31 mouse cellular contexts compared by ENCODE assay signal in genomic region chrX:98300685-98301084, GRCm38 (mm10).
DNase-seq lines count a peak whose midpoint lies in the region; ATAC-seq and TF ChIP-seq lines count a peak whose summit lies in the region.
"Had no signal": no experiment of that assay in that cellular context is flagged by ENCODE, and none has a peak within 500 bp of the region (broad histone marks: within the 10 kb centered on the region; RNA-seq: fewer than 3 reads in every experiment).

No protein-coding gene starts in this region.

- ATAC-seq in forebrain, embryonic 14.5 days, result no peak
- no peak for ATAC-seq in forebrain, embryonic 15.5 days (replicated peaks)
- no peak for ATAC-seq in midbrain, postnatal 0 days (ENCODE audit: low FRiP score)
- ATAC-seq in hindbrain, postnatal 0 days, result peak; percentile 47
- ATAC-seq: forebrain, postnatal 0 days; intestine, embryonic 15.5 days; lung, postnatal 0 days; Patski had no signal

- H3K9ac ChIP-seq in forebrain, embryonic 14.5 days (ENCODE audit: low read length), result no peak overlapping the region
- no peak overlapping the region for H3K9ac ChIP-seq in forebrain, embryonic 15.5 days (replicated peaks)
- no peak overlapping the region for H3K9ac ChIP-seq in midbrain, postnatal 0 days (replicated peaks; ENCODE audit: low read length, poor library complexity, severe bottlenecking)
- H3K9ac ChIP-seq in hindbrain, postnatal 0 days (replicated peaks; ENCODE audit: low read length), result no peak overlapping the region
- H3K9ac ChIP-seq: embryonic facial prominence, embryonic 13.5 days; forebrain, postnatal 0 days; hindbrain, embryonic 15.5 days; intestine, embryonic 15.5 days; limb, embryonic 15.5 days; liver, embryonic 13.5 days had no signal

- no peak for TF ChIP-seq CTCF in midbrain, postnatal 0 days (IDR thresholded peaks at IDR 0.05)
- no peak for TF ChIP-seq CTCF in hindbrain, postnatal 0 days (IDR thresholded peaks at IDR 0.05; ENCODE audit: low read depth)

- WGBS in forebrain, embryonic 14.5 days, result 53% methylated on average over 4 of the region's 4 CpGs
- WGBS in forebrain, embryonic 15.5 days, result 52% methylated on average over 4 of the region's 4 CpGs
- WGBS in midbrain, postnatal 0 days, result 33% methylated on average over 4 of the region's 4 CpGs
- 44% methylated on average over 4 of the region's 4 CpGs for WGBS in midbrain, embryonic 10.5 days
- 55% methylated on average over 4 of the region's 4 CpGs for WGBS in hindbrain, postnatal 0 days

- no peak overlapping the region for H3K4me2 ChIP-seq in forebrain, embryonic 14.5 days (ENCODE audit: low read length)
- H3K4me2 ChIP-seq in forebrain, embryonic 15.5 days (replicated peaks), result no peak overlapping the region
- no peak overlapping the region for H3K4me2 ChIP-seq in midbrain, postnatal 0 days (ENCODE audit: low read depth, low read length, poor library complexity, severe bottlenecking)
- no peak overlapping the region for H3K4me2 ChIP-seq in hindbrain, postnatal 0 days (ENCODE audit: low read depth, low read length)
- H3K4me2 ChIP-seq: embryonic facial prominence, embryonic 13.5 days; hindbrain, embryonic 15.5 days; intestine, embryonic 15.5 days; limb, embryonic 15.5 days; liver, embryonic 13.5 days had no signal

- no peaks in the 10 kb centered on the region for H3K4me1 ChIP-seq in forebrain, embryonic 14.5 days (ENCODE audit: control insufficient read depth, insufficient read depth, low read length)
- no peaks in the 10 kb centered on the region for H3K4me1 ChIP-seq in forebrain, embryonic 15.5 days
- H3K4me1 ChIP-seq in midbrain, postnatal 0 days (ENCODE audit: insufficient read depth, low read length), result no peaks in the 10 kb centered on the region
- H3K4me1 ChIP-seq in midbrain, embryonic 10.5 days, result no peaks in the 10 kb centered on the region
- no peaks in the 10 kb centered on the region for H3K4me1 ChIP-seq in hindbrain, postnatal 0 days (ENCODE audit: insufficient read depth, low read length)
- H3K4me1 ChIP-seq: embryonic facial prominence, embryonic 13.5 days; forebrain, embryonic 10.5 days; hindbrain, embryonic 15.5 days; intestine, embryonic 15.5 days; limb, embryonic 10.5 days; limb, embryonic 15.5 days; liver, embryonic 13.5 days; megakaryocyte, embryonic 14.5 days had no signal

- H3K4me3 ChIP-seq in forebrain, embryonic 14.5 days (ENCODE audit: low read depth, low read length), result no peak overlapping the region
- no peak overlapping the region for H3K4me3 ChIP-seq in forebrain, embryonic 15.5 days
- no peak overlapping the region for H3K4me3 ChIP-seq in midbrain, postnatal 0 days (ENCODE audit: low read depth, low read length)
- no peak overlapping the region for H3K4me3 ChIP-seq in midbrain, embryonic 10.5 days
- no peak overlapping the region for H3K4me3 ChIP-seq in hindbrain, postnatal 0 days (ENCODE audit: low read length)
- H3K4me3 ChIP-seq: embryonic facial prominence, embryonic 13.5 days; forebrain, embryonic 10.5 days; hindbrain, embryonic 15.5 days; intestine, embryonic 15.5 days; limb, embryonic 10.5 days; limb, embryonic 15.5 days; liver, embryonic 13.5 days; megakaryocyte, embryonic 14.5 days had no signal

- H3K27me3 ChIP-seq in forebrain, embryonic 14.5 days (replicated peaks; ENCODE audit: control insufficient read depth, insufficient read depth, low read length), result no peaks in the 10 kb centered on the region
- H3K27me3 ChIP-seq in forebrain, embryonic 15.5 days, result no peaks in the 10 kb centered on the region
- H3K27me3 ChIP-seq in midbrain, postnatal 0 days (ENCODE audit: insufficient read depth, low read length), result no peaks in the 10 kb centered on the region
- H3K27me3 ChIP-seq in midbrain, embryonic 10.5 days (ENCODE audit: low read depth, poor library complexity, severe bottlenecking), result peaks cover 17% of the 10 kb centered on the region
- H3K27me3 ChIP-seq in hindbrain, postnatal 0 days (ENCODE audit: insufficient read depth, low read length), result no peaks in the 10 kb centered on the region
- H3K27me3 ChIP-seq: embryonic facial prominence, embryonic 13.5 days; hindbrain, embryonic 15.5 days; intestine, embryonic 15.5 days; limb, embryonic 15.5 days; liver, embryonic 13.5 days had no signal

- DNase-seq in forebrain, embryonic 14.5 days (ENCODE audit: low spot score), result peak; percentile 0
- peak; percentile 6 for DNase-seq in midbrain, postnatal 0 days (ENCODE audit: low spot score)
- no peak for DNase-seq in midbrain, embryonic 10.5 days (ENCODE audit: low spot score)
- peak; percentile 1 for DNase-seq in embryo, embryonic 11 days
- peak; percentile 1 for DNase-seq in hindbrain, postnatal 0 days (ENCODE audit: low spot score)
- no peak for DNase-seq in left cerebral cortex, adult 9 months (ENCODE audit: low spot score in 2 of 2)
- no peak for DNase-seq in adipocyte (ENCODE audit: low spot score)
- DNase-seq: adrenal gland, adult 2 months; adrenal gland, postnatal 36 days; cerebellum, adult 2 months; cerebellum, postnatal 14 days; forebrain, postnatal 0 days; heart, postnatal 14 days; kidney, adult 2 months; kidney, postnatal 36 days; layer of hippocampus, postnatal 36 days; liver, embryonic 13.5 days; lung, adult 18-20 months; lung, postnatal 4 days; thymus, adult 2 months; thymus, postnatal 36 days had no signal

- H3K9me3 ChIP-seq in forebrain, embryonic 14.5 days (replicated peaks; ENCODE audit: control insufficient read depth, low read length), result no peaks in the 10 kb centered on the region
- no peaks in the 10 kb centered on the region for H3K9me3 ChIP-seq in forebrain, embryonic 15.5 days
- H3K9me3 ChIP-seq in midbrain, postnatal 0 days (ENCODE audit: low read length), result no peaks in the 10 kb centered on the region
- H3K9me3 ChIP-seq in midbrain, embryonic 10.5 days (replicated peaks), result no peaks in the 10 kb centered on the region
- no peaks in the 10 kb centered on the region for H3K9me3 ChIP-seq in hindbrain, postnatal 0 days (ENCODE audit: low read length)
- H3K9me3 ChIP-seq: embryonic facial prominence, embryonic 13.5 days; forebrain, embryonic 10.5 days; hindbrain, embryonic 15.5 days; intestine, embryonic 15.5 days; limb, embryonic 10.5 days; limb, embryonic 15.5 days; liver, embryonic 13.5 days; megakaryocyte, embryonic 14.5 days had no signal

- no peaks in the 10 kb centered on the region for H3K36me3 ChIP-seq in forebrain, embryonic 14.5 days (ENCODE audit: control insufficient read depth, insufficient read depth, low read length)
- no peaks in the 10 kb centered on the region for H3K36me3 ChIP-seq in forebrain, embryonic 15.5 days
- H3K36me3 ChIP-seq in midbrain, postnatal 0 days (ENCODE audit: insufficient read depth, low read length), result no peaks in the 10 kb centered on the region
- no peaks in the 10 kb centered on the region for H3K36me3 ChIP-seq in midbrain, embryonic 10.5 days
- H3K36me3 ChIP-seq in hindbrain, postnatal 0 days (ENCODE audit: insufficient read depth, low read length), result no peaks in the 10 kb centered on the region
- H3K36me3 ChIP-seq: embryonic facial prominence, embryonic 13.5 days; forebrain, embryonic 10.5 days; hindbrain, embryonic 15.5 days; intestine, embryonic 15.5 days; limb, embryonic 10.5 days; limb, embryonic 15.5 days; liver, embryonic 13.5 days had no signal

- no peak overlapping the region for H3K27ac ChIP-seq in forebrain, embryonic 14.5 days (ENCODE audit: low read depth, low read length)
- no peak overlapping the region for H3K27ac ChIP-seq in forebrain, embryonic 15.5 days (replicated peaks)
- H3K27ac ChIP-seq in midbrain, postnatal 0 days (ENCODE audit: low read depth, low read length), result no peak overlapping the region
- H3K27ac ChIP-seq in midbrain, embryonic 10.5 days (replicated peaks), result no peak overlapping the region
- H3K27ac ChIP-seq in hindbrain, postnatal 0 days, result no peak overlapping the region
- H3K27ac ChIP-seq: embryonic facial prominence, embryonic 13.5 days; forebrain, embryonic 10.5 days; hindbrain, embryonic 15.5 days; intestine, embryonic 15.5 days; limb, embryonic 10.5 days; limb, embryonic 15.5 days; liver, embryonic 13.5 days had no signal

Comparison
In these comparisons a context has a peak if more than half of its experiments do, and no peak if none do; other contexts are left out.
1. DNase-seq: peak in forebrain, embryonic 14.5 days (single experiment), midbrain, postnatal 0 days (single experiment), embryo, embryonic 11 days (single experiment) and hindbrain, postnatal 0 days (single experiment); none in midbrain, embryonic 10.5 days (single experiment), left cerebral cortex, adult 9 months (0 of 2) and adipocyte (single experiment).